Mouse (Mus musculus) spleen, postnatal 36 days (tissue): ENCODE measurements around the gene Arl2bp.
A peak's percentile ranks its signal among the peaks of the same experiment; 100 is the strongest.

ENCODE experiments used
- DNase-seq, 2 experiments: peaks; one replicate each; pipeline ENCODE4 v3.0.0; 2022; ENCODE audit warnings: low spot score in 2 of 2, mixed read lengths in 1 of 2

The Arl2bp gene

DNA sequence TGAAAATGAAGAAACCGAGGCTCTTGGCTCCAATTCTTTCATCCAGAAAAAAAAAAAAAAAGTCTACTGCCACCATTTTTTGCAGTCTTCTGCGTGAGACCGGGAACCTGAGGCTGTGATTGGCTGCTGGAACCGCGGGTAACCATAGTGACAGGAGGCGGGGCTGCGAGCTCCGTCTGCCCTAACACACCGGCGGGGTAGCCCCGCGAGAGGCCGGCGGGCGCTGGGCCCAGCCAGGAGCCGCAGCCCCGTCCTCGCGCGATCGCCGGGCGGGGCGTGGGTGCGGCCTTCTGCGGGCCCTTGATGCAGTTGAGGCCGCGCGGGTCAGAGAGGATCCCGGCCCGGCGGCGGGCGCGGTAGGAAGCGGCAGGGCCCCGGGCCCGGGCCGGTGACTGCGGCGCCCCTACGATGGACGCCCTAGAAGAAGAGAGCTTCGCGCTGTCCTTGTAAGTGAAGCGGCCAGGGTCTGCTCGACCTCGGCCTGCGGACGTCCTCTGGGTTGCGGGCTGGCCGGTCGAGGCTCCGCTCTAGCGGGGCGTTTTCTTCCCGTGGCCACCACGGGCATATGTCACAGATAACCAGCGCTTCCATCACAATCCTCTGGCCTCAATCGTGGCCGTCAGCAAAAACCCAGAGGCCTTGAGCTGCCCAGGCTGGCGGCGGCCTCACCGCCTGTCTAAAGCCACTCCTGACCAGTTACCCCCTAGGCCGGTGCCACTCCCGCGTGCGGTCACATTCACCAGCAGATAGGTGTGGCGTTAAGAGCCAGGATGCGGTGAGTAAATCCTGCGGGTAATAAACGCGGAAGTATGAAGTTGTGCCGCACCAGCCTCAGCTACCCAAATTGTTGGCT, at the start of gene Arl2bp:
Gene Arl2bp (plus strand): TSS at position 145 of the 853 bp plus-strand sequence.
- DNase-seq: peak; percentile 93 to 94

DNA sequence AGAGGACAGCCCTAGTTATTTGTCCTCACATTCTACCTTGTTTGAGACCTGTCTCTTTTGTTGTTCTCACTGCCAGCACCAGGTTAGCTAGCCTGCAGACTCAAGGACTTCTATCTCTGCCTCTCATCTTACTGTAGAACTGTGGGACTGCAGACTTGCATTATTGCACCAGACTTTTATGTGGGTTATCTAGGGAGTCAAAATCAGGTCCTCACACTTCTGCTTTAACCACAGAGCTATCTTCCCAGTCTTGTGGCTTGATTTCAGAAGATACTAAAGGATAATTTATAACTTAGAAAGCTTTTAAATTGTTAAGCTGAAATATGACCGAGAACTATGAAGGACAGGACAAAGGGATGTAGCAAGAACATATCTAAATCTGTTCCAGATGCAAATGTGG, 41.5 kb upstream of the Arl2bp start:
- no peak for DNase-seq

DNA sequence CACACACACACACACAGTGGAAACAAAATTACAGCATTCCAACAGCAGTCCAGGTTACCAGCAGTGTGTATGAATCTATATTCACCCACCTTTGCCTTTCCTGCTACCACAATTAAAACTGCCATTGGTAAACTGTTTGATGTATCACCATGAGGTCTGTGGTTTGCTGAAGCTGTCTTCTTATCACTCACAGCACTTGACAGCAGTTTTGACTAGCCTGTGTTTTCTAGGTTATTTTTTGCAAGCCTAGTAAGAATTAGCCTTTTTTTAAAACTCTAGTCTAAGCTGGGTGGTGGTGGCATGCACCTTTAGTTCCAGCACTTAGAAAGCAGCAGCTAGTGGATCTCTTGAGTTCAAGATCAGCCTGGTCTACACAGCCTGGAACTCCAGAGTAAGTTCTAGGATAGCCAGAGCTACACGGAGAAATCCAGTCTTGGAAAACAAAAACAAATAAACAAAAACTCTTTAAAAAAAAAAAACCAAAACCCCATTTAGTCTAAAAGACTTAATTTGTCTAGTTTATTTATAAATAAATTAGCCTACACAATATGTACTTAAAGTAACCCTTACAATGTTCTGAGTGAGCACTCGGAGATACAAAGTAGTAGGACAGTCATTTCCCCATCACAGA, 32.7 kb upstream of the Arl2bp start:
- no peak for DNase-seq

DNA sequence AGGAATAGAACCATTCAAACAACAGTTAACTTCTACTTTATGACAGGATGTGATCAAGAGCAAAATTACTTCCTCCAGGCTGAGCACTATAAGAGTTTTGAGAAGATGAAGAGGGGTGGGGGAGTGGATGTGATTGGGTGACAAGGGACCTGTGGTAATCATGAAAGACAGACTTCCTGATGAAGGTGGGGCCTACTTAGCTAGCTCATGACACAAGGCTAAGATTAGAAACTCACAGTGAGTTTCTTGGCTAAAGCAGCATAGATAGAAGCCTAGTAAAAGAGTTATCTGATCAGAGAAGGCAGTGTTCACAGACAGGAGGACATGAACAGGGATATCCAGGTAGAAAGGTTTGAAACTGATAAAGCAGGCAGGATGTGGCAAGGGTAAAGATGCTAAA, 32.2 kb upstream of the Arl2bp start:
- DNase-seq: peak; percentile 49 to 60

DNA sequence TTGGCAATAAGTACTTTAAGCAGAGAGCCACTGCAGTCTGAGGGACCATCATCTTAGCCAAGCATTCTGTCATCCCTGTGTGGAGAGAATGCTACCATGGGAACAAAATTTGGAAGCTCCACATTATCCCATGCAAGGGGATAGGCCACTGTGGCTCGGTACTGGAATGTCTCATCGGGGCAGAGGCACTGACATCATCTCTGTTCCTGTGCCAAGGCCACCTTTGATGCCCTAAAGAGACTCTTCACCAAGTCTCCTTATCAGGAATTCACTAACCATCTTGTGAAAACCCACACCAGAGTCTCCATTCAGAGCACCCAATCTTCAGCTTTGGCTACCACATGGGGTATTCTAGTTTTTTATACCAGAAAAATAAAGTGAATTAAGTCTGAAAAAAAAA, 25.2 kb upstream of the Arl2bp start:
- no peak for DNase-seq

DNA sequence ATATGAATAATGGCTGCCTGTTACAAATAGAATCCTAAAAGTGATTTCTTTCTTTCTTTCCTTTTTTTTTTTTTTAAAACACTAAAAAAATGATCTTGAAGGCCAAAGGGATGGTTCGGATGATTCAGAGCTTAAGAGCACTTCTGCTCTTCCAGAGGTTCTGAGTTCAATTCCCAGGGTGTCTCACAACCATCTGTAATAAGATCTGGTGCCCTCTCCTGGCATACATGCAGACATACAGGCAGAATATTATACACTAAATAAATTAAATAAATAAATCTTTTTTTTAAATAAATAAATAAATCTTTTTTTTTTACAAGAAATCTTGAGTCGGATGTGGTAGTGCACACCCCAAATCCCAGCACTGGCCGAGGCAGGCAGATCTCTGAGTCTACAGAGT, 24.5 kb upstream of the Arl2bp start:
- DNase-seq: no peak

DNA sequence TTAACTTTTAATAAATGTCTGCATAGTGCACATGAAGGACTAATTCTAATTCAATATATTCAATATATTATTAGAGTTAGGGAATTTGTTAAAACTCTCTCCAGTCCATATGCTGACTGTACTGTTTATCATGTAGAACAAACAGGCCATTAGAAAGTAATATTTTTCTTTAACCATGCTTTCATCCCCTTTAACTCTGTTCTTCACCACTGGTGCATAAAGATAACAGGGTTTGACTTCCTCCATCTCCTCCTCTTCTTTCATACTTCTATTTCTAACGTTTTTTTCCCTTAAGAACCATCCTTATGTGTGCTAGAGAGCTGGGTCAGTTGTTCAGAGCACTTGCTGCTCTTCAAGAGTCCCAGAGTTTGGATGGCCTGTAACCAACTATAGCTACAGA, 21.2 kb upstream of the Arl2bp start:
- no peak for DNase-seq

- DNase-seq: no peak
Measured at GRCm38 (mm10) chr8:94646165-94646564, 20.2 kb upstream of the Arl2bp start.

GRCm38 (mm10) chr8:94649496-94649895, 16.9 kb upstream of the Arl2bp start:
- no peak for DNase-seq

DNA sequence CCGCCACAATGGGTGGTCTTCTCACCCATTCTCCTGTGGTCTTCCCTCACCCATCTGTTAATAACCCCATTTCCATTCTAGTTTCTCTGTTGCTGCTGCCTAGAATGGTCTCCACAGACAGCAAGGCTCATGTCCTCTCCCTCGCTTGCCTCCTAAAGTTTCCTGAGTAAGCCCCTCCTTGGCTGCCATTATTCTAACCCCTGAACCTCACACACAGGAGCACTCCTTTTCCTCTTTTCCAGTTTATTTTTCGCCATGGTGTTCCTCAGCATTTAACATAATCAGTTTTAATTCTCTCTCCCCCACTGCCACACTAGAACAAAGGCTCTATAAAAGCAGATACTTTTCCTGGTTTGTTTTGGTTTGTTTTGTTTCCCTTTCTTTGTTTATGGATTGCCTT, 13.4 kb upstream of the Arl2bp start:
- DNase-seq: no peak

DNA sequence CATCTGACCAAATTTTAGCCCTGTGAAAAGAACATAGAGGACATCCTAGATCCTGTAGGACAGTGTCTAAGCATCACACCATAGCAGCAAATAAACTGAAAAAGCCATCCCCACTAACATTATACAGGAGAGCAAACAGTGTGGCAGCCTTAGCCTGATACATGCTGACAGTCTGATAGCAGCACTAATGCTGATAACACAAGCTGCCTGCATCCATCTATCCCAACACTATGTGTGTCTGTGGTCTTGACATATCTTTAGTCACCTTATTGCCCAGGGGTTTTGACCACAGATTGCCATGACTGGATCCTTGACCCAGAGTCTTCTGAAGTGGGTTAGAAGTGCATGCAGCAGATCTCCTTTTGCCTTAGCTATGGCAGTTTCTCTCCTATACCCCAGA, 11.4 kb upstream of the Arl2bp start:
- DNase-seq: no peak

DNA sequence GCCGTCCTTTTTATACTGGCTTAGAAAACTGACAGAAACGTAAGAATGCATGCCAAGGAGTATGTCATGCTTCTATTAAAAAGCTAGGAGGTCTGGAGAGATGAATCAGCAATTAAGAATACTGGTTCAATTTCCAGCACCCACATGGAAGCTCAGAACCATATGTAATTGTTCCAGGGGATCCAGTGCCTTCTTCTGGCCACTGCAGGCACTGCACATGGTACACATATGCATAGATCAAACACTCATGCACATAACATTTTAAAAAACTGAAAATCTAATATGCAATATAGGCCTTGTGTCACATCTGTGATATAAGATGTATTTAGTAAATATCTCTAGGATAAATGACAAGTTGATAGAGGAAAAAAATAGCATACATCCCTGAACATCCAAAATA, 8.4 kb upstream of the Arl2bp start:
- DNase-seq: no peak

DNA sequence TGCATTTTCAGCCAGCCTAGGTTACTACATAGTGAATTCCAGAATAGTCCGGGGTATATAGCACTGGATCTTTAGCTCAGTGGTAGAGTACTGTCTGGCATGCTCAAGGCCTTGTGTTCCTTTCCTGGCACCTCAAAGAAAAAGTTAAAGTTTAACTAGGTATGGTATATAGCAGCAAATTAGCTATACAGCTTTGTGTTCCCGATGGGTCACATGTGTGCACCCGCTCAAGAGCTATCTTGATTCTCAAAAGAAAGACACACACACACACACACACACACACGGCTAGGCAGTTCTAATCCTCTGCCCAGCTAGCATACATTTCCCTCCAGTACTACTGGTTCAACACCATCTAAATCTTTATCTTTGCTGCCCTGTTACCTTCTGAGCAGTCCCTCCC, 6.0 kb upstream of the Arl2bp start:
- DNase-seq: no peak

GRCm38 (mm10) chr8:94664722-94665121, 1.7 kb upstream of the Arl2bp start:
- DNase-seq: no peak

DNA sequence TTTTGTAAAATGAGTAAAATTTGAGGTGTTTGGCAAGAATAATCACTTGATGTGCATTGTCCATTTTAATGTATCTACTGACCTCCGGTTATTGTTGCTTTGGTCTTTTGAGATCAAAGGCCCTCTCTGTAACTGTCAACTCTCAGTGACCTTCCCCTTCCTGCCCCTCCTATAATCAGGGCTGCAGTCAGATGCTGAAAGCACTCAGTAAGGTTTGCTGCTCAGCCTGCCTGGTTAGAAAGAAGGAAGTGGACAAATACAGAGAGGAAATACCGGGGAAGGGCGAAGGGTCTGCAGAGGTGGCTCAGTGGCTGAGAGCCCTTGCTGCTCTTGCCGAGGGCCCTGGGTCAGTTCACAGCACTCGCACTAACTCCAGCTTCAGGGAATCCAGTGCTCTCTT, 8.0 kb downstream of the Arl2bp start:
- DNase-seq: peak in 1 of 2 experiments; percentile 21

DNA sequence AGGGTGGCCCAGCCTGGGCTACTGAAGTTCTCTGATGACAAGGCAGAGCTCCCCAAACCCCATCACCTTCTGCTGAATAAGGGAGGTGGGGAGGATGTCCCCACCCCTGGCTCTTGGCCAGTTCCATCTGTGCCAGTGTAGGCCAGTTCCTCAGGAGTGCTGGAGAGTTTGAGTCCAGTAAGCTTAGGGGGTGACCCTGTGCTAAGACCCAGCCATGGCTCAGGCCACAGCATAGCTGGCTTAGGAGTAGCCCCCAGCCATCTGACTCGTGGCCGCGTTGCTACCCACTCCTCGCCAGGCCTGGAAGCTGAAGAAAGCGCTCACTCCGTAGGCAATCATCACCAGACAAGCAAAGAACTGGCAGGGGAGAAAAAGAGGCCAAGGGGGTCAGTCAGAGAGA, 9.5 kb downstream of the Arl2bp start:
- no peak for DNase-seq

- no peak for DNase-seq
Measured at GRCm38 (mm10) chr8:94678582-94678981, 12.2 kb downstream of the Arl2bp start.

- DNase-seq: no peak
Measured at GRCm38 (mm10) chr8:94680414-94680813, 14.0 kb downstream of the Arl2bp start.

GRCm38 (mm10) chr8:94682732-94683524, 16.5 kb downstream of the Arl2bp start:
- DNase-seq: no peak

- DNase-seq: no peak
Measured at GRCm38 (mm10) chr8:94684287-94684686, 17.9 kb downstream of the Arl2bp start.

GRCm38 (mm10) chr8:94685953-94686352, 19.6 kb downstream of the Arl2bp start:
- no peak for DNase-seq

- no peak for DNase-seq
Measured at GRCm38 (mm10) chr8:94694701-94695100, 28.3 kb downstream of the Arl2bp start.
